Mouse (Mus musculus): ENCODE results near the gene Olfr49.

DNA sequence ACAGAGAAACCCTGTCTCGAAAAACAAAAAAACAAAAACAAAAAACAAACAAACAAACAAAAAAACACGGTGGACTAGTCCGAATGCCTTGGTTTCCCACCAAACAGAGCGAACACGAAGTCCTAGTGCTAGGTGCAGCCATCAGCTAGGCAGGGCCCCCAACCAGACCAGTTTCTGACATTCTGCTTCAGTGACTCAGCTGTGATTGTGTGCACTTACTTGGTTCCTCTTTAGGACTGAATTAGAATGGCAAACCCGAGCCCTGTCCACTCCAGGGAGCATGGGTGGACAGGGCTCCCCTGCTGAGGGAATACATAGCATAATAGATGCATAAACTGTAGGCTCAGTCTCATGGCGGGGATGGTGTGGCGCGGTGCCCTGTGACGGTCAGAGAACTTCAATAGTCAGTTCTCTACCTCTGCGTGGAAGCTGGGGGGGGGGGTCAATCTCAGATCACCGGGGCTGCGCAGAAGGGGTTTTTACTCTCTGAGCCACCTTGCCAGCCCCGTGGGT lies 54.0 kb downstream of the Olfr49 start:
- no peak for TF ChIP-seq POLR2A (IDR thresholded peaks at IDR 0.05; ENCODE audit: borderline replicate concordance, control insufficient read depth, low read depth, low read length)
- TF ChIP-seq CTCF (IDR thresholded peaks at IDR 0.05; ENCODE audit: control insufficient read depth, insufficient read depth, low read length), result no peak
